Mouse (Mus musculus): ENCODE measurements around the gene Trpm1.

Gene Trpm1

GRCm38 (mm10) chr7:64287414-64288091 is 133.9 kb downstream of the Trpm1 start, which contains the start of gene Mtmr10:
Gene Mtmr10 (plus strand): TSS chr7:64287653.
- DNase-seq (ENCODE audit: low read depth, low spot score): peak; percentile 74

- no peak for DNase-seq (ENCODE audit: low read depth, low spot score)
These were observed 135.8 kb downstream of the Trpm1 start for GRCm38 (mm10) chr7:64289416-64289815.

- DNase-seq (ENCODE audit: low read depth, low spot score): no peak
These were observed 136.8 kb downstream of the Trpm1 start for GRCm38 (mm10) chr7:64290431-64290830.

GRCm38 (mm10) chr7:64291722-64292121 is 138.1 kb downstream of the Trpm1 start:
- no peak for DNase-seq (ENCODE audit: low read depth, low spot score)

GRCm38 (mm10) chr7:64296286-64297010 is 142.8 kb downstream of the Trpm1 start:
- DNase-seq (ENCODE audit: low read depth, low spot score): no peak

GRCm38 (mm10) chr7:64310241-64310640 is 156.6 kb downstream of the Trpm1 start:
- DNase-seq (ENCODE audit: low read depth, low spot score): no peak

- no peak for DNase-seq (ENCODE audit: low read depth, low spot score)
These were observed 157.1 kb downstream of the Trpm1 start for GRCm38 (mm10) chr7:64310756-64311155.

GRCm38 (mm10) chr7:64312811-64313210 is 159.2 kb downstream of the Trpm1 start:
- DNase-seq (ENCODE audit: low read depth, low spot score): no peak
